Mouse (Mus musculus) T-helper 17 cell (primary cell): ENCODE measurements around the gene Wdr63.
"Not testable (repeated sequence)": the region's sequence is repeated elsewhere in the genome, so short reads cannot be mapped to it uniquely, and the experiment has no call there.

ENCODE experiments used
- in situ Hi-C, 2 experiments: fragments of 300-600 bp; cut with MboI, MseI; formaldehyde crosslinking; loops; 1 replicate in 1 of 2; 2 replicates in 1 of 2; pipeline ENCODE4 v1.15.1; 2025; ENCODE audit warnings: high pct_unique_total_duplicates in 2 of 2

Gene Wdr63

DNA sequence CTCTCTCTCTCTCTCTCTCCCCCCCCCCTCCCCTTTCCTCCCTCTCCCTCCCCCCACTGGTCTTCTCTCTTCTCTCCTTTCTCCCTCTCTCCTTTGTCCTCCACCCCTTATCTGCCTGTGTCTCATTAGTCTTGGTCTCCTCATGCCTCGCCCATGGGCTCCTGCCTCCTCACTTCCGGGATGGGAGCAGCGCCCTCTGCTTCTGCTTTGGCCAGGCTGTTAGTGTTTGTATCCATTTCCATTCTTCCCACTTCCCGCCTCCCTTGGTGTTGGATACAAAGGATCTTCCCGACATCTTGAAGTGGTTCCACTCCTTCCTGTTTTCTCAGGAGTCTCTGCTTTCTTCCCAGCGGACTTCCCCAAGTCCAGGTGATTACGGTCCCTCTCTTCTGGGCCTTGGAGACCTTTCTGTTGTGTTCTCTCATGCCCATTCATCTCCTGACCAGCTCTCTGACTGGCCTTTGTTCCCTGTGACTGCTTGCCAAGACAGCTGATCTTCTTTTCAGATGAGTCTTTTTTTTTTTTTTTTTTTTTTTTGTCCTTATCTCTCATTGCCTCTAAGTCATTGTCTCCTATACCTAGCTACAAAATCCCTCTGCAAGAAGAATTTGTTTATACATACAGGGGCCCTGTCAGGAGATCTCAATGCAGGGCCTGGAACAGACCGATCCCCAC is 96.2 kb downstream of the Wdr63 start:
- in situ Hi-C loops: no loop called here

DNA sequence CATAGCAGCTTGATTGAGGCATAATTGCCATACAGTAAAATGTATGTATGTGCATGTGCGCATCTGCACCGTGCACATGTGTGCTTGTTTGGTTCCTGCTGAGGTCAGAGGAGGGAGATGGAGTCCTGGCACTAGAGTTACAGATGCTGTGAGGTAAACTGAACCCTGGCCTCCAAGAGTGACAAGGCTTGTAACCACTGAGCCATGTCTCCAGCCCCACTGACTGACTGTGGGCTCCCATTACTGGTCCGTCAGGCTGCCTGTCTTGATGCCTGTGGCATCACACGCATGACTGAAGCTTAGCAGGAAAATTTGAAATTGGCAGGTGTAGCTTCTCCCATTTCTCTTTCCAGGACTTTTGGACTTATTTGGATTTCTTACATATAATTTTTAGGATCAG is 97.2 kb downstream of the Wdr63 start:
- in situ Hi-C loops: no loop called here

DNA sequence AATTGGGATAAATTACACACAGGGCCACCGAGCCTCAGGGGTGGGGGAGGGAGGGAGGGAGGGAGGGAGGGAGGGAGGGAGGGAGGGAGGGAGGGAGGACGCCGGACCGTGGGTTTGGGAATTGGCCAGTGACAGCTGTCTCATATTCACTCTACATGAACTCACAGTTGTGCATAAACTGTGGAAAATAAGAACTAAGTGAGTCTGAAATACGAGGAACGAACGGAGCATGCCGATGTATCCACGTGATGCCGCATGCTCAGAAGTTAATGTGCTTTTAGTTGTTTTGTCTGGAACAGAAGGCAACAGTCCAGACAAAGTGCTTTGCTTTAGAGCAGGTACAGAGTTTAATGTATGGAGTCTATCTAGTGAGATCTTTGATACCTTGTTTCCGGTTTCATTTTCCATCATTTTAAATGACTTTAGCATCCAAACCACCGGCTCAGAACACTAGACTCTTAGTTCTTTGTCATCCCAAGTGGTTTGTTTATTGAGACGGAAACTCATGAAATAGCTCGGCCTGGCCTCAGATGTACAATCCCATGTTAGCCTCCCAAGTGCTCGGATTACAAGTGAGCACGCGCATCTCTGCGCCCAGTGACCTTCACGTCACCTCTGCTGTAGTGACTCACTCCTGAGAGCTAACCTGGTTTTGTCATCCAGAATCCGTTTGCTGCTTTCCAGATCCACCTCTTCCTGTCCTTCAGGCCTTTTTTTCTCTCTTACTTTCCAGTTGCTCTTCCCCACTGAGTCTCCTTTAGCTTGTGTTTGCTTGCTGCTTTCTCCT is 97.9 kb downstream of the Wdr63 start:
- in situ Hi-C loops: no loop called here

DNA sequence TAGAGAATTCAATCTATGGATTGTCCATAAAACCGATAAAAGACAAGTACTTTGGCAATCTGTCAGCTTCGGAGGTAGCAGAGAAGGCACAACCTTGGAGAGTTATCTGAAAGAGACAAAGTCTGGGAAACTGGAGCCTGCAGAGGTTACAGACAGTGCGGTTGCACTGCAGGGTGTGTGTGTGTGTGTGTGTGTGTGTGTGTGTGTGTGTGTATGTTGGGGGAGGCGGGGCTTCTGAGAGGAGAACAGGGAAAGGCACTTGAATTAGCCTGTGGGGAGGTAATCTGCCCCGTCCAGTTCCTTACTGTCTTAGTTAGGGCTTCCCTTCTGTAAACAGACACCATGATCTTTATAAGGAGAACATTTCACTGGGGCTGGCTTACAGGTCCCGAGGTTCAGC is 100.1 kb downstream of the Wdr63 start:
- in situ Hi-C loops: no loop called here

DNA sequence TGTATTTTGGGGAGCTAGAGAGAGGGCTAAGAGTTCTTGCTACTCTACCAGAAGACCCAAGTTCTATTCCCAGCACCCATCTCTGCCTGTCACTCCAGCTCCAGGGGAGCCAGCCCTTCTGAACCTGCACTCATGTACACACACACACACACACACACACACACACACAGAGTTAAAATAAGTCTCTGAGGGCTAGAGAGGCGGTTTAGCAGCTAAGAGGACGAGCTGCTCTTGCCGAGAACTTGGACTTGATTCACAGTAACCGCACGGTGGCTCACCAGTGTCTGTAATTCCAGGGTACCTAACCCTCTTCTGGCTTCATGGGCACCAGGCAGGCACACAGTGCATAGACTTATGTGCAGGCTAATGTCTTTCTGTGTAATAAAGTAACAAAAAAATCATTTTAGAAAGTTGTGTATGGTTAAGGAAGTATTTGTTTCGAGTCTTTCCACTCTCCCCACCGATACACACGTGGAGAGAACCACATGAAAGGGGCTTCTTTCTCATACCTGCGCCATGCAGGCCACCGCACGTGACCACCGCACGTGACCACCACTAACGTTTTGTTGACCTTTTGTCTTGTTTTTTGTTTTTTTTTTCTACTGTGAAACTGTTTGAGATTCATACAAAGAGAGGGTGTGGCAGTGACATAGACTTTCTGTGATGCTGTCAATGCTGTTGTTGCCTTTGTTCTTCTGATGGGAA is 103.4 kb downstream of the Wdr63 start:
- in situ Hi-C loops: no loop called here

DNA sequence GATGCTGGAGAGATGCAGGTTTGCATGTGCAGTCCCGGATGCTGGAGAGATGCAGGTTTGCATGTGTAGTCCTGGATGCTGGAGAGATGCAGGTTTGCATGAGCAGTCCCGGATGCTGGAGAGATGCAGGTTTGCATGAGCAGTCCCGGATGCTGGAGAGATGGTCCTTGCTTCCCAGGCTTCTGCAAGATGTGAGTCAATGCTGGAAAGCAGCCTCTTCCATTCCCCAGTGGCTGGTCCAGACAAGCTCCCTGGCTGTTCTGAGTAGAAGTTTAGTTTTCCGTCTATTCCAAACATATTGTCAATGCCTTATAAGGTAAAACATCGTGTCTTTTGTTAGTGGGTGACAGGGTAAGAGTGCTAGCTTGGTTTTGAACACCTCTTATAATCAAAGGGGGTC is 111.4 kb downstream of the Wdr63 start:
- in situ Hi-C loops: not testable (repeated sequence)

DNA sequence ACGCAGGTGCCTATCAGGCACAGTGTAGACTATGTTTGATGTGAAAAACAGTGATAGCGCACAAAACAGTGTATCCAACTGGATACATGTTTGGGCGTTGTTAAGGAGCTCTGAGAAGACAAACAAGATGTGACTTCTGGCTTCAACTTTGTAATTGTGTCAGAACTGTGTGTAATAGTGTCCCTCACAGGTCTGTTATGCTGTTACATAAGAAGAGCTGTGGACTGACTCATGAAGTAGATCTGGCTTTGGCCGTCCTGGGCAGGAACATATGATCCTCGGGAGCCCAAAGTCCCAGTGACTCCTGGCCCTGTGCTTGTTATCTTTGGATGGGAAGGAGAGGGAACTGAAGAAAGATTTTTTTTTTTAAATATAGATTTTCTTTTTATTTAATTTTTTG is 112.4 kb downstream of the Wdr63 start:
- in situ Hi-C loops: no loop called here

DNA sequence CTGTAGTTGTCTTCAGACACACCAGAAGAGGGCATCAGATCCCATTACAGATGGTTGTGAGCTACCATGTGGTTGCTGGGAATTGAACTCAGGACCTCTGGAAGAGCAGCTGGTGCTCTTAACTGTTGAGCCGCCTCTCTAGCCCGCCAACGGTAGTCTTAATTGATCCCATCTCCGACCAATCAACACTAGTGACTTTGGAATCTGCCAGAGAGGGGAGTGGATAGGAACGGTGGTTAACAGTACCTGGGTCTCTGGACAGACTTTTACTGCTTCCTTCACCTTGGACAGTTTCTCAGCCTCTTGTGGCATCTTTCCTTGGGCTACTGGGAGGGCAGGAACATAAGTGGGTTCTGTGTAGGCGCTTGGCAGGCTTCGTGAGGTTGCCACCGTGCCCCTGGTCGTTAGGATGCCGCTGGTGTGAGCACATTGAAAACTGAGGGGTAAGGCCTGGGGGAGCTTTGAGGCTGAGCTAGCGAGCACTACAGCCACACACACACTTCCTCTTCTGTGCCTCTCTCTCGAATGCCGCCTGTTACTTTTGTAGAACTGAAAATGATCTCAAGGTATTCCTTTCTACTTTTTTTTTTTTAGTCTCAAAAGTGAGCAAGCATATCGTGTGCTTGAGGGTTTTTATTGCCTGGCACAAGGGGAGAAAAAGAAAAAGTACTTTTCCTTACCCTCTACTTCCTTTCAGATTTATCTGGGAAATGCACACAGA is 114.3 kb downstream of the Wdr63 start:
- in situ Hi-C loops: no loop called here

DNA sequence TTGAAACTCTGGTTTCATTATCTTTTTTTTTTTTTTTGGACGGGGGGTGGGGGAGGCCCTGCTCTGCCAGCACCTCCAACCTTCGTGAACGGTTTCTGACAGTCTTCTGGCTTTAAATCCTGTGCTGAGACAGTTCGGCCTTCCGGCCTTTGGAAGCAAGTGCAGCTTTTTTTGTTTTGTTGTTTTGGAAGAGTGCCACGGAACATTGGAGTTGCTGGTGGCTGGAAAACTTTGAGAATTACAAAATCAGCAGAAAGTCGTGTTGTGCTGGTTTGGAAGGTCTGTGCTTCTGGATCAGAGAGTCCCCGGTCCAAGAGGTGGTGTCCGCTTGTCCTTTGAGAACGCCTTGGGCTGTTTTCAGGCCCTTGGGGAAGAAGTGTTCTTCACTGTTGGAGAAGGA is 115.1 kb downstream of the Wdr63 start:
- in situ Hi-C loops: no loop called here

DNA sequence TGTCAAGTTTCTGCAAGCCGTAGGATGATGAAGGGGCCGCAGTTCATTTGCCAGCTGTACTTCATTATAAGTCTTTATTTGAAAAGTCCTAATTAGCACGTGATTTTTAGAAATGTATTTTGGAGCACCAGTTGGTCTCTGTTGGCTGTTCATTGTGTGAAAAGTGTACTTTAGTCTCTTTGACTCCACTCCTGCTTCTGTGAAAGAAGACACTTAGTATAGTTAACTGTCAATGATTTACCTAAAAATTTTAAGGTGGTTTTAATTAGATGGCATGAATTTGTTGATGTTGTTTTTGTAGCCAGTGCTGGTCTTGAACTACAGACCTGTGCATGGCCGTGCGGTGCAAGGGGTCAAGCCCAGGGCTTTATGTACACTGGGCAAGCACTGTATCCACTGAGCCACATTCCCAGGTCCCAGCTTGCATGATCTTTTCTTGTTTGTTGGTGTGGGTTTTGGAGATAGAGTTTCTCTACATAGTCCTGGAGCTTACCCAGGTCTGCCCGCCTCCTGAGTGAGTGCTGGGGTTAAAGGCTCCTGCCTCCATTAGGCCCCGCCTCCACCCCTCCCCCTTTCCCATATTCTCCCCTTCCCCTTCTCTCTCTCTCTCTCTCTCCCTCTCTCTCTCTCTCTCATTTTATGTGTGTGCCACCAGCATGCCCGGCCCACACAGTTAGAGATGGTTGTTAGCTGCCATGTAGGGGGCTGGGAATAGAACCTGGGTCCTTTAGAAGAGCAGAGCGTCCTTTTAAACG is 115.8 kb downstream of the Wdr63 start:
- in situ Hi-C loops: no loop called here

DNA sequence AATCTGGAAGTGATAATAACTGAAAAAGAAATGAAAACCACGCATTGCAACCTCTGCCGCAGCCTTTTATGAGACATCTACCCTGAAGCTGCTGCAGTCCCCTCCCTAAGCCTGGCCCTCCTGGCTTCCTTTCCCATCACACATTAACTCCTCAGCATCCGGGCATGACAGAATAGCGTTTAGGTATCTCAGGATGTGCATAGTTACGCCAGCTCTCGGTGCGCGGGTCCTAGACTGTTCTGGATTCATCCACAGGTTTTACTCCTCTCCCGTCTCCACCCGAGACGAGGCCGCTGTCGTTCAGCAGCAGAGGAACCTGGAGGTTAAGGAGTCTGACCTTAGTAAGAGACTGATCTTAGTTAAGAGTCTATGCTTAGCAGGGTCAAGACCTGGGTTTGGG is 116.8 kb downstream of the Wdr63 start:
- in situ Hi-C loops: no loop called here
